Mouse (Mus musculus) thymus, adult 2 months (tissue): Measurements from ENCODE around the gene Olfr304.
"Not testable (repeated sequence)": the region's sequence is repeated elsewhere in the genome, so short reads cannot be mapped to it uniquely, and the experiment has no call there.

Experiments
- CTCF ChIP-seq: fragments of 200-500 bp; IDR thresholded peaks from 2 replicates; pipeline ENCODE4 v1.5.1; 2012; ENCODE audit warnings: mild to moderate bottlenecking, control low read depth, low read length, moderate library complexity, borderline replicate concordance; ENCODE audit not compliant: control insufficient read depth, poor library complexity, insufficient read depth; ENCODE audit errors: extremely low read depth
- POLR2A ChIP-seq: fragments of 200-500 bp; IDR thresholded peaks from 2 replicates; pipeline ENCODE4 v1.6.1; 2012; ENCODE audit warnings: mild to moderate bottlenecking, low read length, control low read depth, moderate library complexity; ENCODE audit not compliant: control insufficient read depth, poor library complexity, insufficient read depth; ENCODE audit errors: extremely low read depth

DNA sequence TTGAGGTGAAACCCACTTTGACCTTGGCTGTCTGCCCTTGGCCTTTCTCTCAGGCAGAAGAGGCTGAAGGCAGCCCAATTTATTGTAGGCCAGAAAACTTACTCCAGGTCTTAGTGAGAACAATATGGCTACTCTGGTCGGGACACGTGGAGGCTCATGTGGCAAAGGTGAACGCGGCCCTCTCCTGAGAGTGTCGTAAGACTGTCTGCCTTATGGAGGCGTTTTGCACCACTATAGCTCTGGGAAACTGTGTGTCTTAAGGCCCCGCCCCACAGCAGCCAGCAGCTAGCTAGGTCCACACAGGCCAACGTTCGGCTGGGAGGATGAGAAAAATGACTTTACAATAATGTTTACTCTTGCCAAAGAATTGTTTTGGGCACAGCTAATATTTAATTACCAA, 40.2 kb downstream of the Olfr304 start:
- not testable (repeated sequence) for TF ChIP-seq POLR2A, CTCF
